Mouse (Mus musculus) c-Kit-positive CD71-negative TER-119-negative erythroid progenitor cells, embryonic 14.5 days (primary cell): ENCODE measurements around the gene Ankrd22.

Experiments used
- DNase-seq: peaks from one replicate; pipeline ENCODE4 v3.0.0-alpha.2; 2013; ENCODE audit warnings: low read depth

Gene Ankrd22

DNA sequence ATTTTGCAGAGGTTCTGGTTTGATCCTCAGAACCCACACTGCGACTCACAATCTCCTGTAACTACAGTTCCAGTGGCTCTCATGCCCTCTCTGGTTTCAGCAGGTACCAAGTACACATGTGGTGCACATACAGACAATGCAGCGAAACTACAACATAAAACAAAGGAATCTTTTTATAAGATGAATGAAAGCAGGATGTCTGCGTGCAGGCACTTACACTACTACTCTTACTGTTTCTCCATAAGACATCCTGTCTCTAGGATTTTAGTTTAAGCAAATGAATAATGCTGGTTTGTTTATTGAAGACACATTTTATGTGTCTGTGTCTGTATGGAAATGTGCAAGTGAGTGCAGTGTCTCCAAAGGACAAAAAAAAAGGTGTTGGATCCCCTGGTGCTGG lies 15.4 kb upstream of the Ankrd22 start:
- DNase-seq: no peak

GRCm38 (mm10) chr19:34180316-34180715 lies 14.5 kb upstream of the Ankrd22 start:
- no peak for DNase-seq

DNA sequence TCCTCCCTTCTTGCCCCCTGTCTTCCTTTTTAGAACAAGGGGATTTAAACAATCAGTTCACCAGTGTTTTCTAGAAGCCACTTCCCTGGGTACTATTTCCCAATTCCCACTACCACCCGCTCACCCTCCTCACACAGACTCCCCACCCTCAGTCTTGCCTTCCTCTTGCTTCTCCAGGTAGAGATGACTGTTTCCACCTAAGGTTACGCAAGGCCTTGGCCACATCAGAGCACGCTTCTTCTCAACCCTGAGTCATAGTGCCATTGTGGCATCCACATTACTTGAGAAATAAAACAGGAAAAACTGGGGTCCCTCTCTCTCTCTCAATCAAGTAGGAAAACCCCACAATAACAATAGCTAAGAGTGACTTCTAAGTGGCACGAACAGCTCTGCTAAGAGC lies 13.3 kb upstream of the Ankrd22 start:
- DNase-seq: no peak

DNA sequence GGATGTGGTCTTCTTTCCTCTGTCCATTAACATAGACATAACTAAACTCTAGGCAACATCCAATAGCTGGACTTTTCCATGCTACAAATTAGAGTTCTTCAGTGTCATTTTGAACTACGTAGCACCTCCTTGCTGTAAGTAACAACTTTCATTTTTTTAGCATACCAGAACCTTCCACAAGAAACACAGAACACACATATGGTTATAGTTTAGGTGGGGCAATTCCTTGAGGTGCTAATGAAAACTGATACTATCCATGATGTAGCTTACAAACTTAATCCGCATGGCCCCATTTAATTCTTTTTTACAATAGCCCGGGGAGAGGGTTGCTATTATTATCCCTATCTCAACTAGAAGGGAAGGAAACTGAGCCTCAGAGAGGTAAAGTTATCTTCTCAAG lies 8.2 kb upstream of the Ankrd22 start:
- DNase-seq: no peak

DNA sequence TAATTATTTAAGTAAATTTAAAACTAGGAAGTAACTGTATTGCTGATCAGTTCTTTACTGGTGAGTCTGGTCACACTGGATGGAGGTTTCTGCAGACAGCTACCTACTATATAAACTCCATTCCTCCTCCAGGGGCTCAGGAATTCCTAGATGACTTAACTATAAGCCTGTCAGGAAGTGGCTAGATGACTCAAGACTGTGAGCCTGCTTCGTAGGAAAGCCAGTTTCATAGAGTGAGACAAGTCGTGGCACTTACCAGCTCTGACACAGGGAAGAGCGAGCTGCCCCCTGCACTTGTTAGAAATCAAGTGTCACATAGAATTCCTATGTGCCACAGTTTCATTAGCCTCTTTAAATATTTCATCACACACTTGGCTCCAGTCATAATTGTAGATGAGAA lies 5.3 kb upstream of the Ankrd22 start:
- no peak for DNase-seq

DNA sequence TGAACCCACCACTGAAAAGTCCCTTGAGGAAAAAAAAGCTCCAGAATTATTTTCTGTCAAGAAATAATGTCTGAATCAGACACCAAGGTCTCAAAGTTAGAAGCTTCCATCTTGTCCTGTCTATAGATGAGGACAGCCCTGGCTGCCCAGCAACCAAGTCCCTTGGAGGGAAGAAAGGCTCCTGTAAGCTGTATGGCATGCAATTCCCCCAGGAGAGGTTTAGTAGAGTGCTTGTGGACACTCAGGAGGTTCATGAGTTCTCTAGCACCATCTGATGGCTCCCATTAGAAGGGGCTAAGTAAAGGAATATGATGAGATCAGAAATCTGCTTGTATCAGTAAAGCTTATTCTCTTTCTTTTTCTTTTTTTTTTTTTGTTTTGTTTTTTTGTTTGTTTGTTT lies 3.3 kb upstream of the Ankrd22 start:
- no peak for DNase-seq

DNA sequence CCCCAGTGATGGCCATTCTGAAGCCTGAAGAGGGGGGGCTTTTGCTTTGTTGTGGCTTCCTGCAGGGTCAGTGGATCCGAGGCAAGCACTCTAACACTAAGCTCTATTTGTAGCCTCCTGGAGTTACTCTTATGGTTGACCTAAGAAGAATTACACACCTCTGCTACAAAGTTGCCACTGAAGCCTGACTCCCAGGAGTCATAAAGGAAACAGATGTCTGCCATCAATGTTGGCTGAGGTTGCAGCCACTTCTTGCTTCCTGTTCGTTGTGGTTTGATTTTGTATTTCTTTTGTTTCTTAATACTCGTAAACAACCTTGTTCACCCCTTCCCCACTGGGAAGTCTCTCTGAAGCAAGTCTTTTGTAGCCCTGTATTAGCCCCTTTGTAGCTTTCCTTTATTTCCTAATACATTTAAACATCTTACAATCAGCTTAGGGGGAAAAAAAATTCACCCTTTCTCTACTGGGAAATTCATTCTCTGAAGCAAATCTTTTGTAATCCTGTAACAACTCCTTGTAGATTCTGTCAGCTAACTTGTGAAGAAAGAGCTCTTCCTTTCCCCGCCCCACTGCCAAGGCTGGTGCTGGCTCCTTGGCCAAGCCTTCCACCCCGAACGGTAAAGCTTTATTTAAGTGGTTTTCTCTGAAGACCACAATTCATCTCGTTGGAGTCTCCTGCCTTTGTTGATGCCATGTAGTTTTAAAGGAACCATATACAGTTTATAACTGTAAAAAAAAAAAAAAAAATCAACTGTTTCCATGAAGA lies 2.2 kb upstream of the Ankrd22 start:
- DNase-seq: no peak

GRCm38 (mm10) chr19:34166386-34166785 lies 533 bp upstream of the Ankrd22 start:
- DNase-seq: no peak

- no peak for DNase-seq
These were observed 3.2 kb downstream of the Ankrd22 start for GRCm38 (mm10) chr19:34162693-34163092.

GRCm38 (mm10) chr19:34153263-34154144 lies 12.3 kb downstream of the Ankrd22 start:
- DNase-seq: no peak

DNA sequence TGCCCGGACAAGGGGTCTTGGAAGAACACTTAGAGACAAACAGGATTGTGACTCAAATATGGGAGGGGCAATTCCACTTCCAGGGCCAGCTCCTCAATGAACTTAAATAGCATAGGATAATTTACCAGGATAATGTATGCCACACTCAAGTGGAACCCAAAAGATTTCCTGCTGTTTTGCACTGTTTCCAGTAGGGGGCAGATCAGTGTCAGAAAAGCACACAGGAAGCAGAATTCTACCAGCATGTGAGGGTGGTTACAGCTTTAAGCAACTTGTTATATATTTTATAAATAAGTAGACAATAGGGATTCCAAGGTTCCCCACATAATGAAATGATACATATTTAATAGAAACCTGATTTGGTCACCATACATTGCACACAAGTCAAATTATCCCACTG lies 13.9 kb downstream of the Ankrd22 start:
- peak; percentile 24 for DNase-seq

DNA sequence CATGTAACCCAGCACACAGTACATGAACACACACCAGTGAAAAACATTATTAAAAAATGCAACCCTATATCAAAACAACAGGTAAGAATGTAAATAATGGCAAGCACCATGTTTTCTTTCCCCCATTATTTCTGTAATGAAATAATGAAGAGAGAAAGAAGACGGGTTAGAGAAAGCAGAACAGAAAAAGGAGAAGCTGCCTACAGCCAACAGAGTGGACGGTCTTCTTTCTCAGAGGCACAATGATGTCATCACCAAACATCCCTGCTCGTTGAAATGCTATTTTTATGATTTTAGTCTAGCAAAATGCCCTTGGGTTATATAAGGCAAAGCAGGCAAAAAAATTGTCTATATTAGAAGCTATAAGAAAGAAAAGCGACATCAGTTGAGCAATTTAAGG lies 17.4 kb downstream of the Ankrd22 start:
- DNase-seq: no peak

DNA sequence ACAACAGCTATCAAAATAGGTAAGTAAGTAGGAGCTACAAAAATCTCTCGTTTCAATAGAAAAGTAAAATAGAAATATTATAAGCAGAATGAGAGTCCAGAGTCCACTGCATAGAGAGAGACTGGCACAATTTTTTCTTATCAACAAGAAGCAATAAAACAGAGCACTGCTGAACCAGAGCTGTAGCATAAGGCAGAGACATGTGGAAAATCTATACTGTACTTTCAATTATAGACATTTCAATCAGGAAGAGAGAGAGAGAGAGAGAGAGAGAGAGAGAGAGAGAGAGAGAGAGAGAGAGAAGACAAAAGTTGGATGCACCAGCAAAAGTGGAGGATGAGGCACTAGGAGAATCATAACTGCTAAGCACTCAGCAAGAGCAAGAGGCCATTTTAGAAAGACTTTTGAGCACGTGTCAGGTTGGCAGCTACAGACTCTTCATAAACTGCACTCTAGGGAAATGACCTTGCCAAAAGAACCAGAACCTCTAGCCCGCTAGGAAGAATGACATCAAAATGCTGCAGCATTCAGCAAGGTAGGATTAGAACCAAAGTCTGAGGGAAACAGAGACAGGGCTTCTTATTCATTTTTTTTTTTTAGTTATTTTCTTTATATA lies 26.3 kb downstream of the Ankrd22 start:
- DNase-seq: no peak

DNA sequence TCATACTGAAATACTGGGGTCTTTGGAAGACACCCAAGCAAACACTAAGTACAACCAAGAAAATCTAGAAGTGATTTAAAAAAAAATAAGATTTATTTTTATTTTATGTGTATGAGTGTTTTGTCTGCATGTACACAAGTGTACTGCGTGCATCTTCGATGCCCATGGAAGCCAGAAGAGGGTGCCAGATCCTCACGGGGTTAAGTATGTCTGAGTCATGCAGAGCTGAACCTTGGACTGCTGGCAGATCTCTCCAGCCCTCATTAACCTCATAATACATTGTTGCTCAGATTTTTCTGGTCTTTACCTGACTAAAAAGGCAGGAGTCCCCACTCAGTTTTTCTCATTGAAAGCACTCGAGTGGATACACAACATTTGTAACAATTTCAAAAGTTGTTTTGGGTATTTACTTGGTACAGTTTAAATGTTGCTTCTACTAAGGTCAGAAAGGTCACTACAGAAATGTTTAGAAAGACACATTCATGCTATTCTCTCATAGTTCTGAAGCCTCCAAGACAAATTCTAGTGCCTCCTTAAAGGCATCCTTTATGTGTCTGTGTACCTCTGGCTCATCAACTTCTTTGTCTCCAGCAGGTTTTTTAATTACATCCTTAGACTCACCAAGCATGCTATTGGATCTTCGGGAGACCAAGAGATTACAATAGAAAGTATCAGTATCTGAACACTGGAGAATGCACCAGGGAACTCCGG lies 27.0 kb downstream of the Ankrd22 start:
- DNase-seq: no peak

- no peak for DNase-seq
These were observed 45.6 kb downstream of the Ankrd22 start for GRCm38 (mm10) chr19:34120107-34120731.

GRCm38 (mm10) chr19:34119653-34120052 lies 46.2 kb downstream of the Ankrd22 start:
- DNase-seq: no peak

DNA sequence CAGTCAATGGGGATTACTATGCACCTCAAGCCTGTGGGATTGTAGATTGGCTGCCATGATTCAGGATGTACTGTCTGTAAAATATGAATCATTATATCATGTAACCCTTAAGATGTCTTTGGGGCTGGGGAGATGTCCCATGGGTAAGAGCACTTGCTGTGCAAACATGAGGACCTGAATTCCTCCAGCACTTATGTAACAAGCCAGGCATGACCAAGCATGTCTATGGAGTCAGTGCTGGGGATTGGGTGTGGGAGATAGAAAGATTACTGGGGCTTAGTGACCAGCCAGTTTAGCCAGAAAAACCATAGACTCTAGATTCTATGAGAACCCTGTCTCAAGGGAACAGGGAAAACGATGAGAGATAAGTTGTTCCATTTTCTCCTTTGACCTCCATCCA lies 46.8 kb downstream of the Ankrd22 start:
- no peak for DNase-seq

- DNase-seq: no peak
These were observed 61.0 kb downstream of the Ankrd22 start for GRCm38 (mm10) chr19:34104841-34105240.

DNA sequence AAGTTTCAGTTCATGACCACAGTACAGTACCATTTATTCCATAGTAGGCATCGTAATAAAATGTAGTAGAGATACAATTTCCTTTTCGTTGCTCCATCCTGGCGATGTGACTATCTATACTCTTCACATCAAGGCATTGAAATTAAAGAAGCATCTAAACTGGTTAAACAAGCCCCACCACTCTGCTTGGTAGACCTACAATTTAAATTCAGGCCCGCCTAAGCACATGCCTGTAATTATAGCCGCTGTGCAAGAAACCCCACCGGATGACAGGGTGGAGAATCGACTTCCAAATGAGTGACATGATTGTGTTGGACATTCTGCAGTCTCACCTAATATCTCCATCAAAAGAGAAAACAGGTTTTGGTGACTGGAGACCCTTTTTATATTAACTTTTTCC lies 64.0 kb downstream of the Ankrd22 start:
- DNase-seq: no peak

GRCm38 (mm10) chr19:34100633-34101032 lies 65.2 kb downstream of the Ankrd22 start, which contains the start of gene Lipm:
Gene Lipm, plus strand, starts transcription at chr19:34100933.
- no peak for DNase-seq

DNA sequence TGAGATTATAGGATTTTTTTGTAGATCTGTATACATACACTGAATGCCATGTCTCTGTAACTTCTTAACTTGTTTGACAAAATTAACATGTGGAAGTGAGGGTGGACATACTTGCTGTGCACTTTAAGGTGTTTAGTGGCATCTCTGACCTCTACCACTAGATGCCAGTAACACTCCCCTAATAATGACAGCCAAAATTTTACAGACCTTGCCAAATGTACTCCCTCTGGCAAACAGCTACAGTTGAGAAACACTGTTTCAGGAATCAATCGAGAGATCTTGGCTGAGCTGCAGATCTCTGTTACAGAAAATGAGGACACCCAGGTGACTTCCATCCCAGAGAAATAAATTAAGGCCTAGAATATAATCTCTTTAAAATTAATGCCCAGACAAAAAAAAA lies 69.6 kb downstream of the Ankrd22 start:
- no peak for DNase-seq

- DNase-seq: no peak
These were observed 70.5 kb downstream of the Ankrd22 start for GRCm38 (mm10) chr19:34095381-34095780.
